Mouse (Mus musculus): ENCODE data around the gene Gm10392. TPM values are rescaled to one million over a fixed set of nuclear protein-coding genes. Genes with fewer than 3 reads are reported as not detected.

Gene Gm10392
- polyA plus RNA-seq, 1 experiment from 2014 or later = not detected

DNA sequence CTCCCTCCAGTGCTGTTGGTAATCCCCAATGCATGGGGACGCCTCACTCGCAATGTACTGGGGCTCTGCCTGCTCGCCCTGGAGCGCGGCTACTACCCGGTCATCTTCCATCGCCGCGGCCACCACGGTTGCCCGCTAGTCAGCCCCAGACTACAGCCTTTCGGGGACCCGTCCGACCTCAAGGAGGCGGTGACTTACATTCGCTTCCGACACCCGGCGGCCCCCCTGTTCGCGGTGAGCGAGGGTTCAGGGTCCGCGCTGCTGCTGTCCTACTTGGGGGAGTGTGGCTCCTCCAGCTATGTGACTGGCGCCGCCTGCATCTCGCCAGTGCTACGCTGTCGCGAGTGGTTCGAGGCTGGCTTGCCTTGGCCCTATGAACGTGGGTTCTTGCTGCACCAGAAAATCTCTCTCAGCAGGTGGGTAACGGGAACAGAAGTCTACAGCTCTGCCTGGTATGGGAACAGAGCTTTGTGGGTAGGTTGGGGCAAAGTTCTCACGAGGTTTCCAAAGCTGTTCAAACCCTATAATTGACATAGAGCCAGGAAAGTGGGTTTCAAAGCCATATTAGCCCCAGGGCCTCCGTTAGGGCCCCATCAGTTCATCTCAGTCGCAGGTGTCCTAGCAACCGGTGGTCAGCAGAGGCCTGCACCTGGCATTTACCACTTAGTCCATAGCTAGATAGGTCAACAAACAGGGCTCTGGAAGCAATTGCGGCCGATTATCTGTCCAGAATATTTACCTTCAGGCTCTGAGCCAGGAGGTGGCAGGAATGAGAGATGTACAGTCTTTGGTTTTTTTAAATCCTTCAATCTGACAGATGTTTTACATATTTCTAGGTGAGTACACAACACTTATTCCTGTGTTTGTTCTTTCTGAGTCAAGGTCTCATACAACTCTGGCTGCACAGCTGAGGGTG lies 3.1 kb downstream of the Gm10392 start, which contains the start of gene Trp53i13:
TSS of gene Trp53i13 (minus strand) at position 344 of the 916 bp plus-strand sequence.
- H3K27me3 ChIP-seq = peaks cover 43% of the 10 kb centered on the region
- no peak for ATAC-seq (ENCODE audit: low FRiP score, low read depth)
- H3K4me1 ChIP-seq = peaks cover 41% of the 10 kb centered on the region
- no peaks in the 10 kb centered on the region for H3K36me3 ChIP-seq
- peak within 1 kb of the TSS; percentile 65 for H3K9ac ChIP-seq
- peak within 1 kb of the TSS; percentile 97 for H3K4me2 ChIP-seq (replicated peaks)
- H3K9me3 ChIP-seq = no peaks in the 10 kb centered on the region
- peak within 1 kb of the TSS; percentile 67 for H3K4me3 ChIP-seq
- H3K27ac ChIP-seq = no peak within 1 kb of the TSS
- 7% methylated on average over 39 of the region's 39 CpGs for WGBS

DNA sequence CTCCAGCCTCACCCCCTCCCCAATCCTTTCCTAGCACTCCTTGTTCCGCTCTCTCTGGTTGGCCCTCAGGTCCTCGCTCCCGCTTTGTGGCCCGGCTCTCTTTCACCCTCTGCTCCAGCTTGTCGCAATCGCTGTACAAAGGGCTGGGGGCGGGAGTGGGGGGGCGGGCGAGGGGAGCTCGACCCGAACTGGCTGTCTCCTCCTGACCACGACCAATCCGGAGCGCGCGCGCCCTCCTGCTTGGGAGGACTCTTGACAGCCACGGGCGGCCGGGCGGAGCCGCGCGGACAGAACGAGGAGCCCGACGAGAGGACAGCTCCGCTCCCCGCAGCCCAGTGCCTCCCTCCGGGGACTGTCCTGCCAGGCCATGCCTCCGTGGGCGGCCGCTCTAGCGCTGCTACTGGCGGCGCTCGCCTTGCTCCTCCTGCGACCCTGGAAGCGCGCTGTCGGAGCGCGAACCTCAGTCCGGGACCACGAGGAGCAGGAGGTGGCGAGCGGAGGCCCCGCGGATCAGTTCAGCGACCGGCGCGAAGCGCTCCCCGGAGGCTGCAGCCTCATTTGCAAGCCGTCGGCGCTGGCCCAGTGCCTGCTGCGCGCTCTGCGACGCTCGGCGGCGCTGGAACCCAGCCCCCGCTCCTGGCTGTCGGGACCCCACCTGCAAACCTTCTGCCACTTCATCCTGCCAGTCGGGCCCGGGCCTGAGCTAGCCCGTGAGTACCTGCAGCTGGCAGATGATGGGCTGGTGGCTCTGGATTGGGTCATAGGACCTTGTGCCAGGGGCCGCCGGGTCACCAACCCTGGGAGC lies 4.0 kb downstream of the Gm10392 start, which contains the start of gene Abhd15:
TSS of gene Abhd15 (plus strand) at position 290 of the 805 bp plus-strand sequence.
- peak within 1 kb of the TSS; percentile 67 for H3K4me3 ChIP-seq
- H3K27me3 ChIP-seq = peaks cover 43% of the 10 kb centered on the region
- H3K27ac ChIP-seq = no peak within 1 kb of the TSS
- peak within 1 kb of the TSS; percentile 97 for H3K4me2 ChIP-seq (replicated peaks)
- under 1% methylated on average over 68 of the region's 72 CpGs for WGBS
- no peaks in the 10 kb centered on the region for H3K9me3 ChIP-seq
- peak within 1 kb of the TSS; percentile 65 for H3K9ac ChIP-seq
- H3K4me1 ChIP-seq = peaks cover 42% of the 10 kb centered on the region
- peaks cover 3% of the 10 kb centered on the region for H3K36me3 ChIP-seq
- ATAC-seq (ENCODE audit: low FRiP score, low read depth) = peak; percentile 19; the same call in 1 of the 2 replicates

DNA sequence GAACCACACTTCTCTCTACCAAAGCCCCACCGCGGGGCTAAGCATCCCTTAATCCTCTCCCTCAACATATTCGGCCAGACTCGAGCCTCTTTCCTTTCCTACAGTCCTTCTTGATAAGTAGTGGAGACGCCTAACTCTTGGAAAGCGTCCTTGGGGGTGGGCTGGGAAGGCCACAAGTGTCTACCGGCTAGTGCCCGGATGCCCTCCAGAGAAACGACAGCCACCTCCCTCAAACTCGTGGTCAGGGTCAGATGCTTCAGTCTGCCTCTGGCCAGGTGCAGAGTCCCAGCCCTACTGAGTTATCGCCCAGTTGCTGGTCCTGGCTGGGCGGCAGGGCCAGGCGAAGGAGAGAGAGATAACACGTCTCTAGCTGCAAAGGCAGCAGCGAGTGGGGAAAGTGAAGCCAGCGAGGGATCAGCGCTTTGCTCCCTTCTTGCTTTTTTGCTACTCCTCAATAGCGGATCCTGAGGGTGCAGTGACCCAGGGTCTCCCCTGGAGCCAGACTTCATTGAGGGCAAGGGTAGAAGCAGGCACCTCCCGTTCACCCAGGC lies 4.6 kb downstream of the Gm10392 start:
- H3K36me3 ChIP-seq = peaks cover 10% of the 10 kb centered on the region
- H3K4me1 ChIP-seq = peaks cover 45% of the 10 kb centered on the region
- peak overlapping the region; percentile 65 for H3K9ac ChIP-seq
- no peak for ATAC-seq (ENCODE audit: low FRiP score, low read depth)
- peaks cover 43% of the 10 kb centered on the region for H3K27me3 ChIP-seq
- WGBS = 8% methylated on average over 19 of the region's 19 CpGs
- peak overlapping the region; percentile 67 for H3K4me3 ChIP-seq
- peak overlapping the region; percentile 97 for H3K4me2 ChIP-seq (replicated peaks)
- no peaks in the 10 kb centered on the region for H3K9me3 ChIP-seq
- H3K27ac ChIP-seq = no peak overlapping the region

DNA sequence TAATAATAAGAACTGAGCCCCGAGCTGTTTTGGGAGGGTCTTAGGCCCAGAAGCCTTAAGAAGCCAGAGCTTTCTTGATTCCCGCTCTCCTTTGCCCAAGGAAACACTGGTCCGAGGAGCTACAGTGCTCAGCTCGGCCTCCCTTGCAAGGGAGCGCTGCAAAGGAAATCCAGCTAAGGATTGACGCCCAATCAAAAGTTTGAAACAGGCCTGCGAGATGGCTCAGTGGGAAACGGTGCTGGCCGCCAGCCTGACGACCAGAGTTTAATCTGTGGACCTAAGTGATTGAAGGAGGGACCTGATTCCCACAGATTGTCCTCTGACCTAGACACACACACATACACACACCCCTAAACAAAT lies 5.2 kb downstream of the Gm10392 start:
- H3K27ac ChIP-seq = no peak overlapping the region; the same call in 1 of the 2 replicates

DNA sequence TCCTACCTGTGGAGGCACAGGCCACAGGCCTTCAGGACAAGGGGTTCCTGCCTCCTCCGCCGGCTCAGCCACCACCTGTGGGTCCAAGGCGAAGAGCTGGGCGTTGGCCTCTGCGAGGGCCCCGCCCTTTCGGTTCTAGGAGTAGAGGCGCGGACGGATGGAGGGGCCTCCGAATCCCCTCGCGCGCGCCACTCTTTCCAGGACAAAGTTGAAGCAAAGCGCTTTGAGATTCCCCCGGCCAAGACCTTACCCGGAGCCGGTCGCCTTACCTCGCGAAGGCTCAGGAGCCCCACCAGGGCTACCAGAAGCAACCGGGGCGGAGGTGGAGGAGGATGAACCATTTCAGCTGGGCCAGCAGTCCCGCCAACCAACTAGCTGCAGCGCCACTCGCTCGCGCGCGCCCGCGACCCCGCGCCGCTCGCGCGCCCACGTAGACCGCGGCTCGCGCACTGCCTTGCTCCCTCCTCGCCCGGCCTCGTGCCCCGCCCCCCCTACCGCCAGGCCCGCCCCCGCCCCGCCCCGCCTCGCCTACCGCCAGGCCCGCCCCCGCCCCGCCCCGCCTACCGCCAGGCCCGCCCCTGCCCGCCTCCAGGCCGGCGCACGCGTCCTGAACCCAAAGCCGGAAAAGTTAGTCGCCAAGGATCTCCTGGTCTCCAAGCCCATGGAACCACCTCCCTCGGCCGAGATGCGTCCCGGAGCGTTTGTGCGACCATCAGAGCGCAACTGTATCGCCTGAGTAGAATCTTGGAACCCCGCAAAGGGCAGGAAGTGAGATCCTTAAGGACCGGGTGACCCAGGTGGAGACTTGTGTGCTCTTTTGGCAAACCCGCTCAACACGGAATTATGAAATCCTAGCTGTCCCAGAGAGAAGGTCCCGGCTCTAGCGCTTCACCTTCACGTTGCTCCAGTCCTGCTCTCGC lies 5.8 kb downstream of the Gm10392 start:
- H3K4me1 ChIP-seq = peaks cover 56% of the 10 kb centered on the region
- under 1% methylated on average over 81 of the region's 84 CpGs for WGBS

More for the DNA sequence above, 5.2 kb downstream of the Gm10392 start:
- ATAC-seq (ENCODE audit: low FRiP score, low read depth) = no peak
- WGBS = 4% methylated on average over 10 of the region's 10 CpGs
- peaks cover 16% of the 10 kb centered on the region for H3K36me3 ChIP-seq
- H3K4me3 ChIP-seq = peak overlapping the region; percentile 67
- H3K9me3 ChIP-seq = no peaks in the 10 kb centered on the region
- H3K27me3 ChIP-seq = peaks cover 43% of the 10 kb centered on the region
- H3K9ac ChIP-seq = peak overlapping the region; percentile 57
- H3K4me2 ChIP-seq (replicated peaks) = peak overlapping the region; percentile 97
- peaks cover 49% of the 10 kb centered on the region for H3K4me1 ChIP-seq

DNA sequence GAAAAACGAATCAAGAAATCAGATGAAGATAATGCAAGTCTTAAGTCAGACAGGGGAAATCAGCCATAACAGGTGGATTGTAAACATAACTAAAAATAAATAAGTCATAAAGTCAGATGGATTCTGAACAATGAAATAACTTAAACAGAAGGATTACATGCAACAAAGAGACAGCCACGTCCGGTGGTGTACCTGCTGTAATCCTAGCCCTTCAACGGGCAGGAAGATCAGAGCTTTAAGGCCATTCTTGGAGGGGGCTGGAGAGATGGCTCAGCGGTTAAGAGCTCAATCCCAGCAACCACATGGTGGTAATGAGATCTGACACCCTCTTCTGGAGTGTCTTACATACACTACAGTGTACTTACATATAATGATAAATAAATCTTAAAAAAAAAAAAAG lies 7.7 kb downstream of the Gm10392 start:
- peaks cover 32% of the 10 kb centered on the region for H3K36me3 ChIP-seq
- H3K27ac ChIP-seq = no peak overlapping the region
- no peak for ATAC-seq (ENCODE audit: low FRiP score, low read depth)
- H3K4me3 ChIP-seq = no peak overlapping the region
- peaks cover 63% of the 10 kb centered on the region for H3K4me1 ChIP-seq
- WGBS = 74% methylated on average over 5 of the region's 5 CpGs
- no peak overlapping the region for H3K9ac ChIP-seq
- H3K4me2 ChIP-seq (replicated peaks) = peak overlapping the region; percentile 97
- no peaks in the 10 kb centered on the region for H3K9me3 ChIP-seq
- peaks cover 22% of the 10 kb centered on the region for H3K27me3 ChIP-seq

More for the DNA sequence above, 5.8 kb downstream of the Gm10392 start:
- peak overlapping the region; percentile 67 for H3K4me3 ChIP-seq
- H3K9ac ChIP-seq = peak overlapping the region; percentile 79
- H3K4me2 ChIP-seq (replicated peaks) = peak overlapping the region; percentile 97
- peak; percentile 78 for ATAC-seq (ENCODE audit: low FRiP score, low read depth)
- peaks cover 38% of the 10 kb centered on the region for H3K27me3 ChIP-seq
- H3K27ac ChIP-seq = peak overlapping the region; percentile 69
- H3K9me3 ChIP-seq = no peaks in the 10 kb centered on the region
- peaks cover 17% of the 10 kb centered on the region for H3K36me3 ChIP-seq

DNA sequence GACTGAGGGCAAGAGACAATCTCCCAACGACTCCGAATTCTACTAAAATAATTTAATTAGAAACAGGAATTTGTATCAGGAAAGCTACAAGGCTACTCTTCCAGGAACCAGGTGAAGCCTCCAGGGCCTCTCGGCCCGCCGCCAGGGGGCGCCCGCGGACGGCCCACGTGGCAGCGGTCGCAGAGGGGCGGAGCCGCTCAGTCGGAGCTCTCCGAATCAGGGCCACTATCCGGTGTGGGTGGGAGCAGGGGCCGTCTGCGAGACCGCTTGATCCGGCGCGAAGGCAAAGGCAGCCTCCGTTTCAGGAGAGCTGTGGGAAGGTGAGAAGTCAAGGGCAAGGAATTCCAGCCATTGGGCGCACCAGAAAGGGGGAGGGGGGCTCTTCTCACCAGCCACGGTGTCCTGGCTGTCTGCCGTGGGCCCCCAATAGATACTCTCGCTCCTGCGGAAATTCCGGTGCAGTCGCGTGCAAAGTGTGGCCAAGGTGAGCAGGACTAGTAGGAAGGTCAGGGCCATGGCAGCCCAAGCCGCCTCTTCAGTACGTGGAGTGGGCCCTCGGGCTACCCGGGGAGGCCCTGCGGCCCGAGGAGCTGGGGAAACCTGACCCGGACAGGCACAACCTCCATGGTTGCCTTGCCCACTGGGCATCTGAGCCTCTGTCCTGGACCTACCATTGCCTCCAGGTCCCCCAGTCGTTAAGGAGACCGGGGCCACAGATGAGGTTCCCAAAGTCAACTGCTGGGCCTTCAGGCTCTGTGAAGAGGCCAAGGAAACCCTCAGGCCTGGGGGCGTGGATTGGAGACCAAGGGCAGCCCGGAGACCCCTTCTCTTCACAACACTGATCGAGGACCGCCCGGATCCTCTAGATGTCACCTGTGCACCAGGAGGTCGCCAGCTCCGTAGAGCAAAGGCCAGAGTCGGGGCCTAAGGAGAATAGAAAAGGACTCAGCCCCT lies 10.7 kb downstream of the Gm10392 start:
- Histone ChIP-seq H3K9me3 (no peaks in the 10 kb centered on the region), H3K4me3 (peak overlapping the region; percentile 45), H3K9ac (peak overlapping the region; percentile 69), H3K4me2 (replicated peaks) (peak overlapping the region; percentile 77), H3K27ac (peak overlapping the region; percentile 69), H3K4me1 (peaks cover 35% of the 10 kb centered on the region), H3K27me3 (no peaks in the 10 kb centered on the region), H3K36me3 (peaks cover 62% of the 10 kb centered on the region)
- ATAC-seq (ENCODE audit: low FRiP score, low read depth) = peak; percentile 66
- 15% methylated on average over 49 of the region's 49 CpGs for WGBS

DNA sequence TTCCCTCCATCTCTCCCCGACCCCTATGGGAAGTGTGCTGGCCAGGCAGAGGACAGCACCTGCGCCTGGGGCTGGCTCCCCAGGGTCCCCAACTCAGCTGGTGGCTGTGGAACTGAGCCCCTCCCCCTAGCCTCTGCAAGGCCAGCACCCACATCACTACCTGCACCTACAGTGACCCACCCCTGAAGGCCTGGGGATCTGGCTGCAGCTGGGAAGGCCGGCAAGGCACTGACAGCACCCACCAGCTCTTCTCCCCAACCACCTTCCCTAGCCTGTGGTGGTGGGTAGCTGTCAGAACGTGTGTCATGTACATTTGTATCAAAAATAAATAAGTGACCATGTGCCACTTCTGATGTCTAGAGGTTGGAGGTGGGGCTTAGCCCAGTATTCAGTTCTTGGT lies 11.6 kb downstream of the Gm10392 start:
- Histone ChIP-seq H3K36me3 (peaks cover 71% of the 10 kb centered on the region), H3K4me3 (no peak overlapping the region), H3K9ac (no peak overlapping the region; the same call in 1 of the 2 replicates), H3K4me2 (replicated peaks) (no peak overlapping the region; the same call in 1 of the 2 replicates), H3K27me3 (no peaks in the 10 kb centered on the region), H3K27ac (peak overlapping the region; percentile 65), H3K9me3 (no peaks in the 10 kb centered on the region), H3K4me1 (peaks cover 34% of the 10 kb centered on the region)
- no peak for ATAC-seq (ENCODE audit: low FRiP score, low read depth)
- WGBS = 70% methylated on average over 4 of the region's 4 CpGs

DNA sequence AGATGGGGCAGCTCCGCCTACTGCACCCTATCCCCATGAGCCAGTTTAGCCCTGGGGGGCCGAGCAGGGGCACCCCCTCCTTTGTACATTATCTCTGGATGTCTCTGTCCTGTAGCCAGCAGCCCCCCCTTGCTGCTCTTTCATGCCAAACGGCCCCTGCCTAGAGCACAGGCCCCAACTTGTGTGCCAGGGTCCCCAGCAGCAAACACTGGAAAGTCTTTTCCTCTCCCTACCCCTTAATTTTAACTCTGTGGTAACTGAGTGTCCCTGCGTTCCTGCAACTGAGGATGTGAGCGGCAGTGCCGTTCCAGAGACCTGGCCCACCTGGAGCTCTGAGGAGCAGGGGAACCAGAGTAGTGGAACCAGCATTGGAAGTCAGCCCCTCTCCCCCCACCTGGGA lies 12.1 kb downstream of the Gm10392 start:
- 70% methylated on average over 6 of the region's 6 CpGs for WGBS
- peaks cover 76% of the 10 kb centered on the region for H3K36me3 ChIP-seq
- no peak overlapping the region for H3K4me2 ChIP-seq (replicated peaks)
- no peak overlapping the region; the same call in 1 of the 2 replicates for H3K9ac ChIP-seq
- peaks cover 30% of the 10 kb centered on the region for H3K4me1 ChIP-seq
- no peaks in the 10 kb centered on the region for H3K27me3 ChIP-seq
- H3K27ac ChIP-seq = peak overlapping the region; percentile 3; the same call in 1 of the 2 replicates
- ATAC-seq (ENCODE audit: low FRiP score, low read depth) = no peak
- no peak overlapping the region for H3K4me3 ChIP-seq
- H3K9me3 ChIP-seq = no peaks in the 10 kb centered on the region

DNA sequence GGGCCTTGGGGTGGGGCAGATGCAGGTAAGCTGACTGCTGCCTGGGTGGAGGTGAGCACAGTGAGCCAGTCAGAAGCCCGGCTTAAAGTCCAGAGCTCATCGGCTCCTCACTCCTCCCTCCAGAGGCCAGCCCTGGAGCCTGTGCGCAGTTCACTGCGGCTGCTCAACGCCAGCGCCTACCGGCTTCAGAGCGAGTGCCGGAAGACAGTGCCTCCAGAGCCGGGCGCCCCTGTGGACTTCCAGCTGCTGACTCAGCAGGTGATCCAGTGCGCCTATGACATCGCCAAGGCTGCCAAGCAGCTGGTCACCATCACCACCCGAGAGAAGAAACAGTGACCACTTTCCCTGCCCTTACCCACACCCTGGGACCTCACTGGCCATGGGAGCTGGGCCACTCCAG lies 12.7 kb downstream of the Gm10392 start:
- H3K27ac ChIP-seq = no peak overlapping the region
- 84% methylated on average over 14 of the region's 14 CpGs for WGBS
- no peak for ATAC-seq (ENCODE audit: low FRiP score, low read depth)
- no peak overlapping the region for H3K4me3 ChIP-seq
- H3K4me1 ChIP-seq = peaks cover 24% of the 10 kb centered on the region
- peaks cover 82% of the 10 kb centered on the region for H3K36me3 ChIP-seq
- no peaks in the 10 kb centered on the region for H3K9me3 ChIP-seq
- H3K9ac ChIP-seq = no peak overlapping the region
- H3K4me2 ChIP-seq (replicated peaks) = no peak overlapping the region
- no peaks in the 10 kb centered on the region for H3K27me3 ChIP-seq
